Mouse (Mus musculus): ENCODE measurements around the gene Tmem102. TPM values are rescaled to one million over a fixed set of nuclear protein-coding genes. Genes with fewer than 3 reads are reported as not detected.

Tmem102 gene
- polyA plus RNA-seq, 1 experiment from 2014 or later = 10.0 TPM

- no peaks in the 10 kb centered on the region for H3K27me3 ChIP-seq
- WGBS = 1% methylated on average over 34 of the region's 37 CpGs
- peak overlapping the region; percentile 93 for H3K4me3 ChIP-seq (replicated peaks)
- 0 out of 2 replicates have a peak, but pooled peaks cover 6% of the 10 kb centered on the region for H3K36me3 ChIP-seq
- peak overlapping the region; percentile 72 for H3K4me2 ChIP-seq (replicated peaks)
- H3K27ac ChIP-seq (replicated peaks) = peak overlapping the region; percentile 96
- H3K9ac ChIP-seq = peak overlapping the region; percentile 90
- H3K4me1 ChIP-seq = peaks cover 30% of the 10 kb centered on the region
- H3K9me3 ChIP-seq (replicated peaks) = no peaks in the 10 kb centered on the region
- ATAC-seq (ENCODE audit: insufficient number of reproducible peaks, low FRiP score, low TSS enrichment, low read depth) = peak; percentile 80
Observed at GRCm38 (mm10) chr11:69766126-69766609, 39.3 kb downstream of the Tmem102 start.

DNA sequence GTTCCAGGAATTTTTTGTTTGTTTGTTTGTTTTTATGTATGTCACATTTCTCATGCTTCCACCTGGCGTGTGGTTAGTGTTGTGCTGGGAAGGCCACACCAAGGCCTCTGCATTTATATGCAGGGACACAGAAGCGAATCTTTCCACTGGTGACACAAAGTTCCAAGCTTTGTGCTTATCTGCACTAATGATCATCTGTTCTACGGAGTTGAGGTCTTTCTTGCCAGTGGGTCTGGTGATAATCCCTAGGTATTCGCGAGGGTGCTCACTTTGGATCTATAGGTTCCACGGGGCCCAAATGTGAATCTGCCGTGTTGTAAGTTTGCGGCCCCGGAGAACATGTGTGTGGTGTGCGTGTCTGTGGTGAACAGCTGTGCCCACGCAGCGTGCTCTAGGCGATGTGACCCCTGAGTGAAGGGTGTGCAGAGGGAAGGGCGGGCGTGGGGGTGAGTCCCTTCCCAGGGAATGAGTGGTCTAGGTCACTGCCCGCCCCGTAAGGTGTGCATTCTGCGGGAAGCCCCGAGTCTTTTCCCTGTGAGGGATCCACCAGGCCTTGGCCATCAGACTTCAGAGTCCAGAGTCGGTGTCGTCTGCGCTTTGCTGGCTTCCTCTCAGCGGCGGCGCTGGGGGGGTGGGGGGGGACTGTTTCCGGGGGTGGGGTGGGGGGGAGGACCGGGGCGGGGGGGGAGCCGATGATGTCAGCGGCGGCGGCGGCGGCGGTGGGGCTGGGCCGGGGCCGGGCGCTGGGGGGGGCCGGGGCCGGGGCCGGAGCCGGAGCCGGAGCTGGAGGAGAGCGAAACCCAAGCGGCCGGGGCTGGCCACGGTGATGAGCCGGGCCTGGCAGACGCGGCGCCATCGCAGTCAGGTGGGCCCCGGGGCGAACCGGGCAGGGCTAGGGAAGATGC is 40.0 kb downstream of the Tmem102 start, which contains the start of gene Zbtb4:
Gene Zbtb4 (plus strand): TSS at position 692 of the 905 bp plus-strand sequence.
- Histone ChIP-seq H3K27me3 (no peaks in the 10 kb centered on the region), H3K4me1 (peaks cover 35% of the 10 kb centered on the region), H3K4me3 (replicated peaks) (peak within 1 kb of the TSS; percentile 93), H3K9me3 (replicated peaks) (no peaks in the 10 kb centered on the region), H3K4me2 (replicated peaks) (peak within 1 kb of the TSS; percentile 72), H3K36me3 (0 out of 2 replicates have a peak, but pooled peaks cover 6% of the 10 kb centered on the region), H3K9ac (peak within 1 kb of the TSS; percentile 90), H3K27ac (replicated peaks) (peak within 1 kb of the TSS; percentile 96)
- peak; percentile 68 for ATAC-seq (ENCODE audit: insufficient number of reproducible peaks, low FRiP score, low TSS enrichment, low read depth)
- 15% methylated on average over 32 of the region's 55 CpGs for WGBS

GRCm38 (mm10) chr11:69763551-69763950 is 41.9 kb downstream of the Tmem102 start:
- H3K4me3 ChIP-seq (replicated peaks) = no peak overlapping the region
- no peaks in the 10 kb centered on the region for H3K9me3 ChIP-seq (replicated peaks)
- H3K36me3 ChIP-seq = no peaks in the 10 kb centered on the region
- H3K27me3 ChIP-seq = no peaks in the 10 kb centered on the region
- no peak overlapping the region for H3K27ac ChIP-seq (replicated peaks)
- H3K4me1 ChIP-seq = peaks cover 44% of the 10 kb centered on the region
- H3K4me2 ChIP-seq (replicated peaks) = no peak overlapping the region
- H3K9ac ChIP-seq = no peak overlapping the region
- no peak for ATAC-seq (ENCODE audit: insufficient number of reproducible peaks, low FRiP score, low TSS enrichment, low read depth)
- 65% methylated on average over 7 of the region's 7 CpGs for WGBS

- 71% methylated on average over 1 of the region's 1 CpGs for WGBS
Observed at GRCm38 (mm10) chr11:69761868-69762267, 43.6 kb downstream of the Tmem102 start, which contains the start of gene Slc35g3. Gene Slc35g3, minus strand, starts transcription at chr11:69761968.

GRCm38 (mm10) chr11:69760901-69761200 is 44.6 kb downstream of the Tmem102 start:
- H3K27ac ChIP-seq (replicated peaks) = no peak overlapping the region; the same call in 1 of the 2 replicates
- 88% methylated on average over 7 of the region's 7 CpGs for WGBS
- H3K36me3 ChIP-seq = no peaks in the 10 kb centered on the region
- H3K4me3 ChIP-seq (replicated peaks) = no peak overlapping the region
- peaks cover 38% of the 10 kb centered on the region for H3K4me1 ChIP-seq
- ATAC-seq (ENCODE audit: insufficient number of reproducible peaks, low FRiP score, low TSS enrichment, low read depth) = no peak
- no peaks in the 10 kb centered on the region for H3K27me3 ChIP-seq
- H3K9me3 ChIP-seq (replicated peaks) = no peaks in the 10 kb centered on the region
- no peak overlapping the region for H3K9ac ChIP-seq
- H3K4me2 ChIP-seq (replicated peaks) = no peak overlapping the region

More at GRCm38 (mm10) chr11:69761868-69762267, 43.6 kb downstream of the Tmem102 start, which contains the start of gene Slc35g3:
- no peak within 1 kb of the TSS for H3K9ac ChIP-seq
- H3K36me3 ChIP-seq = no peaks in the 10 kb centered on the region
- peaks cover 37% of the 10 kb centered on the region for H3K4me1 ChIP-seq
- H3K27me3 ChIP-seq = no peaks in the 10 kb centered on the region
- H3K4me3 ChIP-seq (replicated peaks) = no peak within 1 kb of the TSS
- H3K9me3 ChIP-seq (replicated peaks) = no peaks in the 10 kb centered on the region
- H3K27ac ChIP-seq (replicated peaks) = no peak within 1 kb of the TSS
- ATAC-seq (ENCODE audit: insufficient number of reproducible peaks, low FRiP score, low TSS enrichment, low read depth) = no peak
- H3K4me2 ChIP-seq (replicated peaks) = no peak within 1 kb of the TSS

DNA sequence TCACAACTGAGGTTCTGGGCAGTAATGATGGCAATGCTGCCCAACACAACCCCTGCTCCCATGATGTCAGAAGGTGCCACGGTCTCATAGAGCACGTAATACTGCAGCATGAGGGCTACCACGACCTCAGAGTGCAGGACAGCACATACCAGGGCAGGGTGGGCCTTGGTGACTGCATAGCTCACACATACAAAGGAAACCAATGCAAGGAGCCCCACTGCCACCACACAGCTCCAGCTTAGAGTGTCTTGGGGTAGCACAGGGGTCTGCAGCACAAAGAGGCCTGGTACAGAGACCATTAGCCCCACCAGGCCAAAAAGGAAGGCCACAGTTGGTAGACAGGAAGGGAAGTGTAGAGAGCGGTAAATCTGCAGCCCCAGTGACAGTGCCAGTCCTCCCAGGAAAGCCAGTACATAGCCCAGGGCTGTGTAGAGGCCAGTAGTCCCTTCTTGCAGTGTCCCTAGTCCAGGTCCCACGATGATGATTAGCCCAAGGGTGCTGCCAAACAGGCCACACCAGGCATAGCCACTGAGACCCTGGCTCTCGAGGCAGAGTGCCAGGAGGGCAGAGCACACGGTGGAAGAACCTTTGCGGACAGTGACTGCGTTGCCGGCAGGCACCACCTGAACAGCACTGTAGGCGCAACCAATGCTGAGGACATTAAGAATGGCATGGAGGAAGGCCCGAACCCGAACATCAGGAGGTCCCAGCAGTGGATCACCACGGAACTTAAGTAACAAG is 45.1 kb downstream of the Tmem102 start:
- ATAC-seq (ENCODE audit: insufficient number of reproducible peaks, low FRiP score, low TSS enrichment, low read depth) = no peak
- no peak overlapping the region for H3K9ac ChIP-seq
- H3K27ac ChIP-seq (replicated peaks) = peak overlapping the region; percentile 100
- no peaks in the 10 kb centered on the region for H3K9me3 ChIP-seq (replicated peaks)
- no peaks in the 10 kb centered on the region for H3K27me3 ChIP-seq
- H3K36me3 ChIP-seq = no peaks in the 10 kb centered on the region
- WGBS = 78% methylated on average over 14 of the region's 14 CpGs
- peaks cover 40% of the 10 kb centered on the region for H3K4me1 ChIP-seq
- peak overlapping the region; percentile 77; the same call in 1 of the 2 replicates for H3K4me2 ChIP-seq (replicated peaks)
- H3K4me3 ChIP-seq (replicated peaks) = no peak overlapping the region

- Histone ChIP-seq H3K4me1 (peaks cover 42% of the 10 kb centered on the region), H3K27ac (replicated peaks) (peak overlapping the region; percentile 100), H3K4me2 (replicated peaks) (peak overlapping the region; percentile 77), H3K4me3 (replicated peaks) (peak overlapping the region; percentile 60), H3K9me3 (replicated peaks) (no peaks in the 10 kb centered on the region), H3K27me3 (no peaks in the 10 kb centered on the region), H3K9ac (peak overlapping the region; percentile 35), H3K36me3 (no peaks in the 10 kb centered on the region)
- peak; percentile 88 for ATAC-seq (ENCODE audit: insufficient number of reproducible peaks, low FRiP score, low TSS enrichment, low read depth)
- WGBS = under 1% methylated on average over 37 of the region's 37 CpGs
Observed at GRCm38 (mm10) chr11:69758971-69759721, 46.3 kb downstream of the Tmem102 start.

DNA sequence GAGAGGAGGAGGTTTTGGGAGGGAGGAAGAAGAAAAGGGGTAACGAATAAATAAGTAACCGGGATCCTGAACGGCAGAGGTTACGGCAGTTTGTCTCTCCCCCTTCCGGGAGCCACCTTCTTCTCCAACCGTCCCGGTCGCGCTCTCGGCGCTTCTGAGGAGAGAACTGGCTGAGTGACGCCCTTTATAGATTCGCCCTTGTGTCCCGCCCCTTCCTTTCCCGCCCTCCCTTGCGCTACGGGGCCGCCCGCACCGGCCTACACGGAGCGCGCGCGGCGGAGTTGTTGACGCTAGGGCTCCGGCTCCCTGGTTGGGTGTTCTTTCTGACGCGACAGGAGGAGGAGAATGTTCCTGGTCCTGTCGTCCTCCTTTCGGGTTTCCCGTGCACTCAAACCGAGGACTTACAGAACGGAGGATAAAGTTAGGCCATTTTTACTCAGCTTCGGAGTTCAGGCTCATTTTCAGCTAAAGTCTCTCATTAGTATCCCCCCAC is 46.9 kb downstream of the Tmem102 start, which contains the start of gene Polr2a:
Gene Polr2a (minus strand): TSS at position 160 of the 493 bp plus-strand sequence.
- peaks cover 44% of the 10 kb centered on the region for H3K4me1 ChIP-seq
- H3K36me3 ChIP-seq = no peaks in the 10 kb centered on the region
- peak within 1 kb of the TSS; percentile 60 for H3K4me3 ChIP-seq (replicated peaks)
- peak within 1 kb of the TSS; percentile 58 for H3K9ac ChIP-seq
- WGBS = under 1% methylated on average over 34 of the region's 36 CpGs
- no peaks in the 10 kb centered on the region for H3K9me3 ChIP-seq (replicated peaks)
- peak within 1 kb of the TSS; percentile 77 for H3K4me2 ChIP-seq (replicated peaks)
- peak within 1 kb of the TSS; percentile 100 for H3K27ac ChIP-seq (replicated peaks)
- ATAC-seq (ENCODE audit: insufficient number of reproducible peaks, low FRiP score, low TSS enrichment, low read depth) = peak; percentile 96
- no peaks in the 10 kb centered on the region for H3K27me3 ChIP-seq

DNA sequence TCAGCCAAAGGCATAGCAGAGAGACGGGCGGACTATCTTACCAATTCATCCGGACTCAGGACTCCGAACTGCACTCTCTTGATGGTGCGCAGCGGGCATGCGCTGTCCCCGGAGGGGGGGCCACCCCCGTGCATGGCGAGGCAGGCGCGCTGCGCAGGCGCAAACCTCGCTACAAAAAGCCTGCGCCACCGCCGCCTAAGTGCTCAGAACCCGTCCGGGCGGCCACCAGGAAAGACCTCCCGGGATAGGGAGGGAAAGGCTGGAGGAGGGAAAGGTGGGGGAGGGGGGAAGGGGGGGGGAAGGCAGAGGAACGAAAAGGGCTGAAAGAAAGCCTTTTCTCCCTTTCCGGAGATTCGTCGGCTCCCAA is 47.4 kb downstream of the Tmem102 start:
- Histone ChIP-seq H3K27me3 (no peaks in the 10 kb centered on the region), H3K36me3 (no peaks in the 10 kb centered on the region), H3K9ac (peak overlapping the region; percentile 58), H3K4me3 (replicated peaks) (peak overlapping the region; percentile 60), H3K4me1 (peaks cover 45% of the 10 kb centered on the region), H3K4me2 (replicated peaks) (peak overlapping the region; percentile 77), H3K27ac (replicated peaks) (peak overlapping the region; percentile 100), H3K9me3 (replicated peaks) (no peaks in the 10 kb centered on the region)
- under 1% methylated on average over 24 of the region's 26 CpGs for WGBS
- peak; percentile 89 for ATAC-seq (ENCODE audit: insufficient number of reproducible peaks, low FRiP score, low TSS enrichment, low read depth)

GRCm38 (mm10) chr11:69757303-69758089 is 47.9 kb downstream of the Tmem102 start:
- Histone ChIP-seq H3K27me3 (no peaks in the 10 kb centered on the region), H3K36me3 (no peaks in the 10 kb centered on the region), H3K4me1 (peaks cover 47% of the 10 kb centered on the region), H3K4me2 (replicated peaks) (peak overlapping the region; percentile 77), H3K4me3 (replicated peaks) (peak overlapping the region; percentile 60), H3K9ac (peak overlapping the region; percentile 58), H3K27ac (replicated peaks) (peak overlapping the region; percentile 100), H3K9me3 (replicated peaks) (no peaks in the 10 kb centered on the region)
- ATAC-seq (ENCODE audit: insufficient number of reproducible peaks, low FRiP score, low TSS enrichment, low read depth) = no peak
- 36% methylated on average over 9 of the region's 9 CpGs for WGBS

Measured in embryonic facial prominence, embryonic 15.5 days (tissue).